Mouse (Mus musculus): ENCODE measurements around the gene Ankrd33. TPM values are rescaled to one million over a fixed set of nuclear protein-coding genes. Genes with fewer than 3 reads are reported as not detected.
A peak's percentile ranks its signal among the peaks of the same experiment; 100 is the strongest.

Gene Ankrd33
- total RNA-seq, 2 experiments from 2014 or later: not detected

GRCm38 (mm10) chr15:101122290-101122589 is 6.7 kb downstream of the Ankrd33 start:
- no peak for DNase-seq (ENCODE audit: low spot score in 2 of 2)

DNA sequence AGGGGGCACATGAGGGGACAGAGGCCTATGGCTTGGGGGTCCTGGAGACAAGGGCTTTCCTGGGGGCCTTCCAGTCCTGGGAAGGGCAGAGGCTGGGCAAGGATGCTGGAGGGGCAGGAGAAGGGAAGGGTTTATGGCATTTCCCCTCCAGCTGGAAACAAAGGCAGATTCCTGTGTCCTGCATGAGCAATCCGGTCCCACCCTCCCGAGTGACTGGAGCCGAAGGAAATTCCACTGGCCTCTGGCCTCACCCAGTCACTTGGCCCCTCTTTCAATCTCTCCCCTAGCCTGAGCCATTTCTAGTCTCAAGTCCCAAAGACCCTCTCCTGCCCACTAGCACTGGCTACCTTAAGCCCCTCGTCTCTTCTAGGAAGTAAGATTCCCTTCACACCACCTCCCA is 7.6 kb downstream of the Ankrd33 start:
- no peak for DNase-seq (ENCODE audit: low spot score in 2 of 2)

GRCm38 (mm10) chr15:101125561-101125960 is 10.0 kb downstream of the Ankrd33 start:
- DNase-seq (ENCODE audit: low spot score in 2 of 2): no peak

GRCm38 (mm10) chr15:101126876-101127544 is 11.5 kb downstream of the Ankrd33 start:
- no peak for DNase-seq (ENCODE audit: low spot score in 2 of 2)

DNA sequence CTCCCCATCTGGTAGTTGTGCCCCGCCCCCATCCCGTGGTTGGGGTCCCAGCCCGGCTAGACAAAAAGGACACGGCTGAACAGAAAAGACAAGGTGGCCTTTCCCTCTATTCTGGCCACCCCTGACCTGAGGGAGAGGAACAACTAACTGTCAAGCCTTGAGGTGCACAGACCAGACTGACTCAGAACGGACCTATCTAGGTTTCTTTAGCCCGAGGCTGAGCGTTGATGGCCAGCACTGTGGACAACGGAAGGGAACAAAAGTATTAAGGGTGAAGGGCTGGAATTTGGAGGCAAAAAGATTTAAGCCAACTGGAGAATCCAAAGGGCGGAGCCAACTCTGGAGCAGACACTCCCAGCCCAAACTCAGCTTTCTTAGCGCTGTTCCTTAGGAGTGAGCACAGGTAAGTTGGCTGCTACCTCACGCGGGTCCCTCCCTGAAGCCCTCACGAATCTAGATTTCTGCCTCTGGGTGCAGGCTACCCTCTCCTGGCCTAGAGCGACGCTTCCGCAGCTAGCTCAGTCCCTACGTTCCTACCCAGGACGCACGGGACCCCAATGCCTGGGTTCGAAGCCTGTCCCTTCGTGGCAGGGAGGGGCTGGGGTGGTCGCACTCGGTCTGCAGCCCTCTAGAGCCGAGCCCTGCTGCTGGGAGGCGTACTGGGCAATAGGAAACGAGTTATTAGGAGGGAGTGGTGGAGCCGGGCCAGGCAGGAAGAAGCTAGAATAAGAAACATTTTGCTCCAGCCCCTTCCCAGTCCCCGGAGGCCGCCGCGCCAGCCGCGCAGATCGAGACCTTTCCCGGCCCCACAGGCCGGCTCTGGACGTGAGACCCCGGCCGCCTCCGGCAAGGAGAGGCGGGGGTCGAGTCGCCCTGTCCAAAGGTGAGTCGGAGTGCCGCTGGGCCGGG is 12.9 kb downstream of the Ankrd33 start, which contains the start of gene Acvrl1:
Acvrl1 (plus strand) TSS at position 342 of the 909 bp plus-strand sequence.
- DNase-seq (ENCODE audit: low spot score in 2 of 2): no peak

DNA sequence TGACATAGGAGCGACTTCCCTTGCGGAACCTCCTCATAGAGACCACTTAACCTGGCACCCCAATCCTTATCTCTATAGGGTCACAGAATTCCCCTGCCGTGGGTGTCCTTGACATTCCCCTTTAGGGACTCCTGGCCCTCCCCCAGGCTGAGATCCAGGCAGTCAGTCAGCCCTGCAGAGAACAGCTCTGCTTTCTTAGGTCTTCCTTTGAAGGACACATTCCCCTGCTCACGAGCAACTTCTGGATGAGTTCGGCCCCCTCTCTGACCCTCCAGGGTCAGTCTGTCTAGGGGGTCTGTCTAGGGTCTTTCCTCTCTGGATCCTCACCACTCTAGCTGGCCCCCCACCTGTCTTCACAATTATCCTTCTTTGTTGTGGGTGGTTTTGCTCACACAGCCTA is 13.9 kb downstream of the Ankrd33 start:
- DNase-seq (ENCODE audit: low spot score in 2 of 2): no peak

DNA sequence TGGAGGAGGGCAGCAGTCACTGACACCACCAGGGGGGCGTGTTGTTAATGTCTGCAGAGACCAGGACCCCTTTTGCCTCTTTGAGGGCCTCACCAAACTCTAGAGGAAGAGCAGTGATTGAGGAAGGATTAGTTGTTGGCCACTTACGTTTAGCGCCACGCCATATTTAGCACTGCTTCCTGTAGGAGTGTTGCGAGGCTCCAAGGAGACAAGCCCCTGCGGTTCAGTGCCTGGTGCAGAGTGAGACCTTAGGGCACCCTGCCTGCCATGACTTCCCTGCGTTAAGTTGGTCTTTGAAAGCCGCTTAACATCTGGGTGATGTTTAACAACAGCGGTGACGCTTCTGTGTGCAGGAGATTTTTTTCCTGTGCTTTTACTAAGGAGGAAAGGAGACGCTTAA is 15.9 kb downstream of the Ankrd33 start:
- no peak for DNase-seq (ENCODE audit: low spot score in 2 of 2)

DNA sequence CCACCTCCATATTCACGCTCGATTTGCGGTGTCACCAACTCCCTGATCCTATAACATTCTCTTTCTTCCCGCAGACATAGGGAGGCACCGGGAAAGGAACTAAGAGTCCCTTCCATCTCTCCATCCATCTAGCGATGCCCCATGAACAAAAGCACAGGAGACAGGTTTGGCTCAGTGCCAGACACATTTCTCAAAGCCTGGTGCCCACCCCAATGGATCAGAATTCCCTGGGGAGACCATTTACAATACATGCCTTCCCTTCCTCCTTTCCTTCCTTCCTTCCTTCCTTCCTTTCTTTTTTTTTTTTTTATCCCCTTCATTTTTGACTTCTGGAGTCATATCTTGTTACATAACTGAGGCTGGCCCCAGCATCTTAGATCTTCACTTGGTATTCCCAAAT is 16.5 kb downstream of the Ankrd33 start:
- DNase-seq (ENCODE audit: low spot score in 2 of 2): no peak

DNA sequence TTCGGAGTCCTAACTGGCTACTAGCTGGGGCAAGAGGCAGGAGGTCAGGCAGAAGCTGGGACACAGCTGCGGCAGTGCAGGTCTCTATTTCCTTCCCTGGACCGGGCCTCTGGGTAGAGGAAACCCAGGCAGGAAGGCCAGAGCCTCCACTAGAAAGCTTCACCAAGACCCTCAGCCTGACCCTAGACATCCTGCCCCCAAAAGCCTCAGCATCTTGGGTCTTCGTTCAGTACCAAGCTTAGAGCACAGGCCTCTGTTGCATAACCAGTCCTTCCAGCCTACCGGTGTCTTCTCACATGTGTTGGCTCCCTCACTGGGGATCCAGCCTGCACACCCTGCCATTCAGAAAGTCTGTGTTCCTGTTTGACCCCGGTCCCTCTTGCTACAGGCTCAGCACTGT is 17.2 kb downstream of the Ankrd33 start:
- DNase-seq (ENCODE audit: low spot score in 2 of 2): no peak

GRCm38 (mm10) chr15:101133993-101134704 is 18.6 kb downstream of the Ankrd33 start:
- DNase-seq (ENCODE audit: low spot score in 2 of 2): no peak

DNA sequence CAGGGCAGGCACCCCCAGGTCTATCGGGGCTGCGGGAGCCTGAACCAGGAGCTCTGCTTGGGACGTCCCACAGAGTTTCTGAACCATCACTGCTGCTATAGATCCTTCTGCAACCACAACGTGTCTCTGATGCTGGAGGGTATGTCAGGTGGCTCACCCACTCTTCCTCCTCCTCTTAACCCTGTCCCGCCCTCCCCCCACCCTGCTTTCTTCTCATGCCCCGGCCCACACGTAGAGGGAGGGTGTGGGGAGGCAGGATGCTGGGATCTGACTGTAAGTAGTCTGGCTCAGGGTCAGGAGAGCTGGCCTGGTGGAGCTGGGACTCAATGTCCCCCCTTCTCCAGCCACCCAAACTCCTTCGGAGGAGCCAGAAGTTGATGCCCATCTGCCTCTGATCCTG is 19.9 kb downstream of the Ankrd33 start:
- DNase-seq (ENCODE audit: low spot score in 2 of 2): no peak

DNA sequence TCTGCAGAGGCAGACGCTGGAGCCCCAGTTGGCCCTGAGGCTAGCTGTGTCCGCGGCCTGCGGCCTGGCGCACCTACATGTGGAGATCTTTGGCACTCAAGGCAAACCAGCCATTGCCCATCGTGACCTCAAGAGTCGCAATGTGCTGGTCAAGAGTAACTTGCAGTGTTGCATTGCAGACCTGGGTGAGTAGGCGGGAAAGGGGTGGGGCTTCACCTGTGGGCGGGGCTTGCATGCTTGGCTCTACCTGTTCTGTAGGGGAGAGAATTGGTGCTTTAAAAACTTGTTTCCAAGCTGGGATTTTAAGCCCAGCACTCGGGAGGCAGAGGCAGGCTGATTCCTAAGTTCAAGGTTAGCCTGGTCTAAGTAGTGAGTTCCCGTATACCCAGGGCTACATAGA is 21.9 kb downstream of the Ankrd33 start:
- no peak for DNase-seq (ENCODE audit: low spot score in 2 of 2)

DNA sequence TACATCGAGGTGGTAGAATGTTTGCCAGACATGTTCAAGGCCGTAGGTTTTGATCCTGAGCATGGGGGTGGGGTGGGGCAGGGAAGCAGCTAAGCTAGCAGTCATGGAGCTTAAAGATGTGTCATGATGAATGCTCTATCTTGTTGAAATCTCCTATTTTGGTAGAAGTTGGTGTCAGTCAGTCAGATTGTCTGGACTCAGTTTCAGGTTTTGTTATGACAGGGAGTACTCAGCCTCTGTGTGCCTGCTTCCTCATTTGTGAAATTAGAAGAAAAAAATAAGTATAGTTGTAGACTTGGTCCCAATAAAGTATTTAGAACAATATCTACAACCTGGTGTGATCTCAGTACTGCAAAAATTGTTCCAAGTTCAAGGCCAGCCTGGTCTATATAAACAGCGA is 23.1 kb downstream of the Ankrd33 start:
- no peak for DNase-seq (ENCODE audit: low spot score in 2 of 2)

DNA sequence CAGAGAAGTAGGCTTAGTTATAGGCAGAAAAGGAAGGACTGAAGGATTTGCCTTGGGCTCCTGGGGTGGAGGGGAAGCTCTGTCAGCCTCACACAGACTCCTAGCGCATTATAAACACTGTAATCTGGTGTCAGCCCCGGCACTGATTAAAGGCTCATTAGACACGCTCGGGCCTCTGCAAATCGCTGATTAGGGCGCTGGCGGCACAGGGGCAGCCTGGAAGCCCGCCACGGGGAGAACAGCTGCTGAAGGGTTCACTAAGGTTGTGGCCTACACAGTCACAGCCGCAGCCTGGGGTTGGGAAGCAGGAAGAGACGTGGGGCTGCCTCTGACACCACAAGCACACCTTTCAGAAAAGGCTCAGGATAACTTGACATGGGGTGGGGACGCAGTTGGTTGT is 24.3 kb downstream of the Ankrd33 start:
- DNase-seq (ENCODE audit: low spot score in 2 of 2): no peak

DNA sequence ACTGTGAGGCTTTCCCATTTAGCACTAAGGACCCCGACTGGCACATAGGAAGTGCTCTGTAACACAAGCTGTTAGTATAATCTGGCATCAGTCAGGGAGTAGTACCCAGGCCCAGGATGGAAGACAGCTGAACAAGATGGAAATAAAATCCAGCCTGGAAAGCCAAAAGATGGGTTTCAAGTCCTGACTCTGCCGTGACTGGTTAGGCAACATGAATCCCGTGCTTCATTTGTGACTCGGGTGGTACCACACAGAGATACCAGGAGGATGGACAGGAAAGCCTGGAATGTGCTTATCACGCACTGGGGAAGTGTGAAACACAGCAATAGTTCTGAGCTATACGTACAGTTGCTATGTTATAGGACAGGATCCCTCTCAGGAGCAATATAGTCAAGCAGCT is 25.0 kb downstream of the Ankrd33 start:
- DNase-seq (ENCODE audit: low spot score in 2 of 2): no peak

DNA sequence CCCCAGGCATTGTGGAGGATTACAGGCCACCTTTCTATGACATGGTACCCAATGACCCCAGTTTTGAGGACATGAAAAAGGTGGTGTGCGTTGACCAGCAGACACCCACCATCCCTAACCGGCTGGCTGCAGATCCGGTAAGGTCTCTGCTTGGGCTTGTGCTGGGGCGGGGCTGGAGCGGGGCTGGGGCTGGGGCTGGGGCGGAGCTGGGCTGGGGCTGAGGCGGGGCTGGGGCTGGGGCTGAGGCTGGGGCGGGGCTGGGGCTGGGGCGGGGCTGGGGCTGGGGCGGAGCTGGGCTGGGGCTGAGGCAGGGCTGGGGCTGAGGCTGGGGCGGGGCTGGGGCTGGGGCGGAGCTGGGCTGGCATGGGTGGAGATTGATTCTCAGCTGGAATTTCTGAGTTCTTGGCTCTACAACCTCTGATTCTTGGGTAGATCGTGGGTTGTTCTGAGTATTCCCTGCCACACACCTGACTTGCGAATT is 25.5 kb downstream of the Ankrd33 start:
- no peak for DNase-seq (ENCODE audit: low spot score in 2 of 2)

GRCm38 (mm10) chr15:101142672-101143071 is 27.1 kb downstream of the Ankrd33 start:
- DNase-seq (ENCODE audit: low spot score in 2 of 2): no peak

- peak in 1 of 2 experiments; percentile 39 for DNase-seq (ENCODE audit: low spot score in 2 of 2)
These were observed 27.9 kb downstream of the Ankrd33 start for GRCm38 (mm10) chr15:101143494-101143893.

GRCm38 (mm10) chr15:101144176-101144575 is 28.6 kb downstream of the Ankrd33 start:
- DNase-seq (ENCODE audit: low spot score in 2 of 2): no peak

GRCm38 (mm10) chr15:101144779-101145178 is 29.2 kb downstream of the Ankrd33 start:
- DNase-seq (ENCODE audit: low spot score in 2 of 2): no peak

GRCm38 (mm10) chr15:101145424-101146099 is 30.0 kb downstream of the Ankrd33 start:
- DNase-seq (ENCODE audit: low spot score in 2 of 2): peak; percentile 89 to 95

Data from layer of hippocampus, adult 18-20 months (tissue).